Mouse (Mus musculus): ENCODE measurements at regions not wholly inside any gene's neighbourhood (a gene's known extent, or its start where the extent isn't known, plus 50 kb on each side); places are given as distances from the start of the nearest gene placed in this dataset.
A peak's percentile ranks its signal among the peaks of the same experiment; 100 is the strongest.

GRCm38 (mm10) chr3:60804711-60805293 lies 197.8 kb upstream of the P2ry1 start:
- Histone ChIP-seq H3K27ac (replicated peaks) (no peak overlapping the region), H3K4me2 (no peak overlapping the region), H3K9ac (no peak overlapping the region), H3K4me1 (replicated peaks) (no peaks in the 10 kb centered on the region), H3K4me3 (replicated peaks) (no peak overlapping the region), H3K27me3 (no peaks in the 10 kb centered on the region), H3K36me3 (replicated peaks) (no peaks in the 10 kb centered on the region), H3K9me3 (replicated peaks) (no peaks in the 10 kb centered on the region)
- ATAC-seq (ENCODE audit: insufficient read depth): no peak
- 67% methylated on average over 3 of the region's 3 CpGs for WGBS (ENCODE audit: insufficient replicate concordance)

GRCm38 (mm10) chr3:60811924-60812323 lies 190.7 kb upstream of the P2ry1 start:
- H3K27ac ChIP-seq (replicated peaks): no peak overlapping the region
- no peak for ATAC-seq (ENCODE audit: insufficient read depth)
- 0 out of 2 replicates have a peak, but pooled peaks cover 2% of the 10 kb centered on the region for H3K4me1 ChIP-seq (replicated peaks)
- H3K27me3 ChIP-seq: no peaks in the 10 kb centered on the region
- H3K4me2 ChIP-seq: no peak overlapping the region
- no peaks in the 10 kb centered on the region for H3K36me3 ChIP-seq (replicated peaks)
- no peaks in the 10 kb centered on the region for H3K9me3 ChIP-seq (replicated peaks)
- H3K9ac ChIP-seq: no peak overlapping the region
- H3K4me3 ChIP-seq (replicated peaks): no peak overlapping the region
- WGBS (ENCODE audit: insufficient replicate concordance): 68% methylated on average over 5 of the region's 5 CpGs

GRCm38 (mm10) chr3:60813485-60813884 lies 189.1 kb upstream of the P2ry1 start:
- ATAC-seq (ENCODE audit: insufficient read depth): no peak
- H3K4me3 ChIP-seq (replicated peaks): no peak overlapping the region
- H3K9ac ChIP-seq: no peak overlapping the region
- H3K27ac ChIP-seq (replicated peaks): no peak overlapping the region
- WGBS (ENCODE audit: insufficient replicate concordance): 60% methylated on average over 3 of the region's 3 CpGs
- H3K4me2 ChIP-seq: no peak overlapping the region
- peaks cover 7% of the 10 kb centered on the region for H3K4me1 ChIP-seq (replicated peaks)
- H3K9me3 ChIP-seq (replicated peaks): no peaks in the 10 kb centered on the region
- H3K27me3 ChIP-seq: no peaks in the 10 kb centered on the region
- H3K36me3 ChIP-seq (replicated peaks): no peaks in the 10 kb centered on the region

GRCm38 (mm10) chr3:60819684-60820281 lies 182.8 kb upstream of the P2ry1 start:
- Histone ChIP-seq H3K27ac (replicated peaks) (peak overlapping the region; percentile 95), H3K36me3 (replicated peaks) (no peaks in the 10 kb centered on the region), H3K4me2 (peak overlapping the region; percentile 62), H3K9ac (peak overlapping the region; percentile 34; the same call in 1 of the 2 replicates), H3K9me3 (replicated peaks) (no peaks in the 10 kb centered on the region), H3K4me3 (replicated peaks) (0 out of 2 replicates have a peak overlapping the region, but pooled peaks have one; percentile 17), H3K4me1 (replicated peaks) (peaks cover 54% of the 10 kb centered on the region), H3K27me3 (no peaks in the 10 kb centered on the region)
- peak; percentile 93 for ATAC-seq (ENCODE audit: insufficient read depth)
- WGBS (ENCODE audit: insufficient replicate concordance): 17% methylated on average over 4 of the region's 4 CpGs

GRCm38 (mm10) chr3:60821463-60821862 lies 181.1 kb upstream of the P2ry1 start:
- Histone ChIP-seq H3K9ac (peak overlapping the region; percentile 31; the same call in 1 of the 2 replicates), H3K9me3 (replicated peaks) (no peaks in the 10 kb centered on the region), H3K4me3 (replicated peaks) (no peak overlapping the region), H3K27me3 (no peaks in the 10 kb centered on the region), H3K4me2 (peak overlapping the region; percentile 48), H3K27ac (replicated peaks) (peak overlapping the region; percentile 95), H3K4me1 (replicated peaks) (peaks cover 58% of the 10 kb centered on the region), H3K36me3 (replicated peaks) (no peaks in the 10 kb centered on the region)
- peak; percentile 47 for ATAC-seq (ENCODE audit: insufficient read depth)

- peaks cover 33% of the 10 kb centered on the region for H3K4me1 ChIP-seq (replicated peaks)
- no peaks in the 10 kb centered on the region for H3K27me3 ChIP-seq
- H3K4me3 ChIP-seq (replicated peaks): no peak overlapping the region
- H3K27ac ChIP-seq (replicated peaks): no peak overlapping the region
- no peaks in the 10 kb centered on the region for H3K36me3 ChIP-seq (replicated peaks)
- 35% methylated on average over 4 of the region's 4 CpGs for WGBS (ENCODE audit: insufficient replicate concordance)
- no peak overlapping the region for H3K4me2 ChIP-seq
- H3K9me3 ChIP-seq (replicated peaks): no peaks in the 10 kb centered on the region
- peak; percentile 51 for ATAC-seq (ENCODE audit: insufficient read depth)
- H3K9ac ChIP-seq: no peak overlapping the region
These were observed 175.8 kb upstream of the P2ry1 start for GRCm38 (mm10) chr3:60826759-60827158.

- no peak overlapping the region for H3K4me3 ChIP-seq (replicated peaks)
- peak; percentile 69; the same call in 1 of the 2 replicates for ATAC-seq (ENCODE audit: insufficient read depth)
- WGBS (ENCODE audit: insufficient replicate concordance): 54% methylated on average over 4 of the region's 4 CpGs
- no peaks in the 10 kb centered on the region for H3K27me3 ChIP-seq
- 0 out of 2 replicates have a peak overlapping the region, but pooled peaks have one; percentile 15 for H3K27ac ChIP-seq (replicated peaks)
- H3K4me1 ChIP-seq (replicated peaks): peaks cover 14% of the 10 kb centered on the region
- no peaks in the 10 kb centered on the region for H3K9me3 ChIP-seq (replicated peaks)
- no peak overlapping the region for H3K9ac ChIP-seq
- peak overlapping the region; percentile 25; the same call in 1 of the 2 replicates for H3K4me2 ChIP-seq
- no peaks in the 10 kb centered on the region for H3K36me3 ChIP-seq (replicated peaks)
These were observed 170.2 kb upstream of the P2ry1 start for GRCm38 (mm10) chr3:60832385-60832784.

GRCm38 (mm10) chr3:60841895-60842294 lies 160.7 kb upstream of the P2ry1 start:
- no peak overlapping the region for H3K4me3 ChIP-seq (replicated peaks)
- H3K27ac ChIP-seq (replicated peaks): no peak overlapping the region
- 74% methylated on average over 1 of the region's 1 CpGs for WGBS (ENCODE audit: insufficient replicate concordance)
- H3K4me2 ChIP-seq: no peak overlapping the region
- H3K9ac ChIP-seq: no peak overlapping the region
- no peak for ATAC-seq (ENCODE audit: insufficient read depth)
- H3K4me1 ChIP-seq (replicated peaks): peaks cover 16% of the 10 kb centered on the region
- H3K9me3 ChIP-seq (replicated peaks): no peaks in the 10 kb centered on the region
- no peaks in the 10 kb centered on the region for H3K36me3 ChIP-seq (replicated peaks)
- no peaks in the 10 kb centered on the region for H3K27me3 ChIP-seq

GRCm38 (mm10) chr3:60845293-60845692 lies 157.3 kb upstream of the P2ry1 start:
- H3K27me3 ChIP-seq: no peaks in the 10 kb centered on the region
- no peak overlapping the region for H3K4me2 ChIP-seq
- H3K27ac ChIP-seq (replicated peaks): no peak overlapping the region
- H3K9ac ChIP-seq: no peak overlapping the region
- ATAC-seq (ENCODE audit: insufficient read depth): no peak
- H3K9me3 ChIP-seq (replicated peaks): no peaks in the 10 kb centered on the region
- no peaks in the 10 kb centered on the region for H3K36me3 ChIP-seq (replicated peaks)
- WGBS (ENCODE audit: insufficient replicate concordance): 67% methylated on average over 2 of the region's 2 CpGs
- H3K4me1 ChIP-seq (replicated peaks): peaks cover 12% of the 10 kb centered on the region
- H3K4me3 ChIP-seq (replicated peaks): no peak overlapping the region

GRCm38 (mm10) chr3:60848437-60848836 lies 154.2 kb upstream of the P2ry1 start:
- Histone ChIP-seq H3K9ac (no peak overlapping the region), H3K36me3 (replicated peaks) (no peaks in the 10 kb centered on the region), H3K4me3 (replicated peaks) (no peak overlapping the region), H3K9me3 (replicated peaks) (no peaks in the 10 kb centered on the region), H3K27me3 (no peaks in the 10 kb centered on the region), H3K27ac (replicated peaks) (no peak overlapping the region), H3K4me1 (replicated peaks) (peaks cover 1% of the 10 kb centered on the region), H3K4me2 (no peak overlapping the region)
- no peak for ATAC-seq (ENCODE audit: insufficient read depth)
- WGBS (ENCODE audit: insufficient replicate concordance): 43% methylated on average over 2 of the region's 2 CpGs

GRCm38 (mm10) chr3:60853773-60854172 lies 148.8 kb upstream of the P2ry1 start:
- H3K27me3 ChIP-seq: no peaks in the 10 kb centered on the region
- no peaks in the 10 kb centered on the region for H3K36me3 ChIP-seq (replicated peaks)
- no peak overlapping the region for H3K4me3 ChIP-seq (replicated peaks)
- no peak overlapping the region for H3K4me2 ChIP-seq
- ATAC-seq (ENCODE audit: insufficient read depth): no peak
- no peak overlapping the region for H3K27ac ChIP-seq (replicated peaks)
- H3K4me1 ChIP-seq (replicated peaks): no peaks in the 10 kb centered on the region
- 57% methylated on average over 5 of the region's 5 CpGs for WGBS (ENCODE audit: insufficient replicate concordance)
- no peaks in the 10 kb centered on the region for H3K9me3 ChIP-seq (replicated peaks)
- H3K9ac ChIP-seq: no peak overlapping the region

GRCm38 (mm10) chr3:60855734-60856133 lies 146.9 kb upstream of the P2ry1 start:
- H3K9ac ChIP-seq: no peak overlapping the region
- H3K4me3 ChIP-seq (replicated peaks): no peak overlapping the region
- no peaks in the 10 kb centered on the region for H3K36me3 ChIP-seq (replicated peaks)
- no peaks in the 10 kb centered on the region for H3K27me3 ChIP-seq
- no peak overlapping the region for H3K4me2 ChIP-seq
- no peak overlapping the region for H3K27ac ChIP-seq (replicated peaks)
- H3K4me1 ChIP-seq (replicated peaks): no peaks in the 10 kb centered on the region
- H3K9me3 ChIP-seq (replicated peaks): no peaks in the 10 kb centered on the region
- WGBS (ENCODE audit: insufficient replicate concordance): 64% methylated on average over 2 of the region's 2 CpGs
- no peak for ATAC-seq (ENCODE audit: insufficient read depth)
